Mouse (Mus musculus): Measurements from ENCODE around the gene Psmc4. TPM values are rescaled to one million over a fixed set of nuclear protein-coding genes. Genes with fewer than 3 reads are reported as not detected.

Psmc4 gene
- total RNA-seq, 2 experiments from 2014 or later, result 104 to 107 TPM

Other genes with a start within 250 kb of the Psmc4 start
- 1 to 10 TPM; 3.0 TPM for gene Zfp626, start 242.9 kb downstream of the Psmc4 start, total RNA-seq (2021)
- gene Zfp59, start 211.5 kb downstream of the Psmc4 start, total RNA-seq (2021), result 1 to 10 TPM; 1.5 to 1.8 TPM
- 1 to 10 TPM; 1.7 to 2.0 TPM for gene Zfp607a, start 192.6 kb downstream of the Psmc4 start, total RNA-seq (2021)
- gene Zfp974, start 120.6 kb downstream of the Psmc4 start, total RNA-seq (2021), result 1 to 10 TPM; 3.3 to 3.8 TPM
- 1 to 10 TPM; 5.8 to 6.1 TPM for gene Zfp780b, start 70.9 kb downstream of the Psmc4 start, total RNA-seq (2021)
- gene Zfp850, start 36.0 kb downstream of the Psmc4 start, total RNA-seq (2021), result under 1 TPM; 0.53 to 0.68 TPM
- under 1 TPM in 1 of 2 experiments, not detected in 1; 0.12 TPM for gene Fcgbp, start 21.1 kb upstream of the Psmc4 start, total RNA-seq (2021)
- gene 9530053A07Rik, start 79.4 kb upstream of the Psmc4 start, total RNA-seq (2021), result not detected
- gene Fbl, start 119.6 kb upstream of the Psmc4 start, total RNA-seq (2021), result 10 to 100 TPM; 23.7 to 31.0 TPM
- gene Dyrk1b, start 129.4 kb upstream of the Psmc4 start, total RNA-seq (2021), result 100 to 1,000 TPM; 129 to 156 TPM
- gene Eid2, start 217.8 kb upstream of the Psmc4 start, total RNA-seq (2021), result 1 to 10 TPM; 6.9 to 8.9 TPM
- 1 to 10 TPM; 5.6 to 5.9 TPM for gene Eid2b, start 227.6 kb upstream of the Psmc4 start, total RNA-seq (2021)
- not detected for gene Selenov, start 241.1 kb upstream of the Psmc4 start, total RNA-seq (2021)

Measured in gastrocnemius, postnatal 14 days (tissue).